Comparison of ENCODE assay signal across 23 mouse cellular contexts in the genomic region with DNA sequence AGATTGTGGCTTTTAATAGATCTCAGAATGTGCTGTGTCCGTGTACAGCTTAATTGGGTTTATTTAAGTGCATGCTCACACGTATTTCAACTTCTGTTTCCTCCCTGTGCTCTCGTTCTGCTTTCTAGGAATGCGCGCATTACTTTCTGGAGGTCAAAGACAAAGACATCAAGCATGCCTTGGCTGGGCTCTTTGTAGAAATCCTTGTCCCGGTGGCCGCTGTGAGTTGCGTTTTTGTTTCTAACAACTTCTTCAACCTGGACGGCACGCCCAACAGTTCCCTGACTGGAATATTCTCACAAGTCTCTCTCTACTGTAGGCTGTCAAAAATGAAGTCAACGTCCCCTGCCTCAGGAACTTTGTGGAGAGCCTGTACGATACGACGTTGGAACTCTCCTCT.
"Had no signal": no experiment of that assay in that cellular context is flagged by ENCODE, and none has a peak within 500 bp of the region (broad histone marks: within the 10 kb centered on the region; RNA-seq: fewer than 3 reads in every experiment).

No protein-coding gene starts in this region.

- H3K9ac ChIP-seq: heart, embryonic 12.5 days; hindbrain, embryonic 12.5 days; hindbrain, embryonic 14.5 days; limb, embryonic 12.5 days; liver, embryonic 13.5 days had no signal

- H3K36me3 ChIP-seq: limb, embryonic 10.5 days; limb, embryonic 12.5 days; liver, embryonic 13.5 days had no signal

- H3K4me2 ChIP-seq: heart, embryonic 12.5 days; hindbrain, embryonic 12.5 days; hindbrain, embryonic 14.5 days; limb, embryonic 12.5 days; liver, embryonic 11.5 days; liver, embryonic 13.5 days had no signal

- H3K27ac ChIP-seq: heart, embryonic 10.5 days; hindbrain, embryonic 10.5 days; hindbrain, embryonic 12.5 days; hindbrain, embryonic 14.5 days; layer of hippocampus, adult 2 months; left cerebral cortex, adult 2 months; limb, embryonic 10.5 days; limb, embryonic 12.5 days; liver, embryonic 13.5 days had no signal

- ATAC-seq: hindbrain, embryonic 16.5 days; inflammation-experienced regulatory T-cells, adult 6 months; intestine, postnatal 0 days had no signal

- DNase-seq: gastrocnemius, postnatal 25 days; heart, adult 18-20 months; heart, postnatal 10 days; heart, postnatal 4 days; kidney, adult 18-20 months; kidney, adult 8-10 months; kidney, postnatal 14 days; kidney, postnatal 4 days; liver; liver, embryonic 13.5 days had no signal

- H3K4me1 ChIP-seq: heart, embryonic 10.5 days; heart, embryonic 12.5 days; hindbrain, embryonic 10.5 days; hindbrain, embryonic 12.5 days; limb, embryonic 10.5 days; limb, embryonic 12.5 days; liver, embryonic 13.5 days had no signal

- H3K9me3 ChIP-seq: heart, embryonic 10.5 days; heart, embryonic 12.5 days; hindbrain, embryonic 10.5 days; hindbrain, embryonic 12.5 days; limb, embryonic 10.5 days; limb, embryonic 12.5 days; liver, embryonic 13.5 days had no signal

- H3K4me3 ChIP-seq: heart, embryonic 10.5 days; heart, embryonic 12.5 days; hindbrain, embryonic 10.5 days; hindbrain, embryonic 12.5 days; layer of hippocampus, adult 2 months; left cerebral cortex, adult 2 months; limb, embryonic 10.5 days; limb, embryonic 12.5 days; liver, embryonic 13.5 days had no signal

- H3K27me3 ChIP-seq: heart, embryonic 12.5 days; hindbrain, embryonic 12.5 days; limb, embryonic 12.5 days; liver, embryonic 13.5 days had no signal
